Mouse (Mus musculus) liver, embryonic 14.5 days (tissue): ENCODE data around the gene Vezt.

Experiments
- CTCF ChIP-seq: IDR thresholded peaks from 2 replicates; pipeline ENCODE4 v1.5.1; 2016; ENCODE audit warnings: antibody characterized with exemption, low read depth, control low read depth
- EP300 ChIP-seq: IDR thresholded peaks from 2 replicates; pipeline ENCODE4 v1.6.1; 2016; ENCODE audit warnings: antibody characterized with exemption, low read depth

GRCm38 (mm10) chr10:93953504-93953903 lies 82.1 kb downstream of the Vezt start:
- TF ChIP-seq CTCF: no peak
- TF ChIP-seq EP300: no peak
